Mouse (Mus musculus): Measurements from ENCODE around the gene Ccdc92b.
A peak's percentile ranks its signal among the peaks of the same experiment; 100 is the strongest.
"Not testable (repeated sequence)": the region's sequence is repeated elsewhere in the genome, so short reads cannot be mapped to it uniquely, and the experiment has no call there.

Ccdc92b gene

GRCm38 (mm10) chr11:74619201-74619955 is at the start of gene Ccdc92b:
Ccdc92b (plus strand) TSS chr11:74619605.
- peak; percentile 94 for DNase-seq

DNA sequence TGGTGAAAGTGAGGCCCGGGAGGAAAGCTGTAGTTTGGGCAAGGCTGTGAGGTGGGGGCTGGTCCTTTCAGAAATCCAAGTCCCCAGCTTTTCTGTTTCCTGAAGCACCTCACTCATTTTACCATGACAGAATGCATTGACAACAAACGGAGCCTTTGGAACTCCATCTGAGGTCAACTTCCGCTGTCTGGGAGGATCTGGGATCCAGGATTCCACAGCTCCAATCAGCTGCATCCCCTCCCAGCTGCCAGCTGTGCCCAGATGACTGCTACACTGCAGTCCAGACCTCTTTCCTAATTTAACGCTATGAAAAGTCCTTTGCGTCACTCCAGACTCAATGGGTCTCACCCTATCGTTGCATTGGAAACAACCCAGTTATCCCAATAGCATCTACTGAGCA is 49.7 kb upstream of the Ccdc92b start:
- DNase-seq: no peak

- peak; percentile 97 for DNase-seq
Observed at GRCm38 (mm10) chr11:74572459-74573061, 46.8 kb upstream of the Ccdc92b start.

GRCm38 (mm10) chr11:74574768-74575434 is 44.5 kb upstream of the Ccdc92b start:
- DNase-seq: no peak

DNA sequence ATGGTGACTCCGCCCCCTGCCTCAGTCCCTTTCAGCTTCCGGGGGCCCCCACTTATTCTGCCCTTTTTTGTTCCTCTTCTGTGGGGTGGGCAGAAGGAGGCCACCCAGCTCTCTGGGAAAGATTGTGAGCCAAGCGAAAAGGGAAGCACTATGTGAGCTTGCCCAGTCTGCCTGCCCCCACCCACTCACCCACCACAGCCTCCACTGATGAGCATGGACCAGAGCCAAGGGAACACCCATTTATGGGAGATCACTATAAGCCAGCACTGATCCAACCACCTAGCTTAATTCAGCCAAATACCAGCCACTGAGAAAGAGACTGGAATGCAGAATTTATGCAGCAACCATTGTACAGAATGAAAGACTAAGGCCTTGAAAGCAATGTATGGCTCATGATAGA is 43.5 kb upstream of the Ccdc92b start:
- peak; percentile 95 for DNase-seq

DNA sequence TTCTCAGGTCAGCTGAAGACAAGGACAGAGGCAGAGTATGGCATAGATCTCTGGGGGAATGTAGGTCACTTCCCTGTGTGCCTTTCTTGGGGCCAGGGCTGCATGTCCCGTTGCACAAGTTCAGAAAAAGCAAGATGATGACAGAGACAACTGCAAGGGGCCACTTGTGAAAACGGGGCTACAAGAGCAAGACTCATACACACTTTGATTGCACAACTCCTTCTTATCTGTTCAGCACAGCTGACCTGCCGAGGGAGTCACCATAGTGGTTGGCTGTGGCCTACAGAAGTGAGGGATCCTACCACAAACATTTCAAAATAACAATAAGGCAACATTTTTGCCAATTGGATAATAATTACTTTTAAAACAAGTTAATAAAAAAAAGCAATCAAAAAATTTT is 42.3 kb upstream of the Ccdc92b start:
- no peak for DNase-seq

DNA sequence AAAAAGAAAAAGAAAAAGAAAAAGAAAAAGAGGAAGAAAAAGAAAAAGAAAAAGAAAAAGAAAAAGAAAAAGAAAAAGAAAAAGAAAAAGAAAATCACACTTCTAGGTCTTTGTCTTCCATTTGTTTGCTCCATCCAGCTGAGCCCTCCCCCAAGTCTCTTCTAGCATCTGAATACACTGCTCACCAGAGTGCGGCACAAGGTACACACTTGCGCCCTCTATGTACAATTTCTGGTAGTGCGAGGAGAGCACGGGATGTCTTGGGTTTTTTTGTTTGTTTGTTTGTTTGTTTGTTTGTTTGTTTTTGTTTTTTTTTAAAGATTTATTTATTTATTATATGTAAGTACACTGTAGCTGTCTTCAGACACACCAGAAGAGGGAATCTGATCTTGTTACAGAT is 38.1 kb upstream of the Ccdc92b start:
- DNase-seq: not testable (repeated sequence)

DNA sequence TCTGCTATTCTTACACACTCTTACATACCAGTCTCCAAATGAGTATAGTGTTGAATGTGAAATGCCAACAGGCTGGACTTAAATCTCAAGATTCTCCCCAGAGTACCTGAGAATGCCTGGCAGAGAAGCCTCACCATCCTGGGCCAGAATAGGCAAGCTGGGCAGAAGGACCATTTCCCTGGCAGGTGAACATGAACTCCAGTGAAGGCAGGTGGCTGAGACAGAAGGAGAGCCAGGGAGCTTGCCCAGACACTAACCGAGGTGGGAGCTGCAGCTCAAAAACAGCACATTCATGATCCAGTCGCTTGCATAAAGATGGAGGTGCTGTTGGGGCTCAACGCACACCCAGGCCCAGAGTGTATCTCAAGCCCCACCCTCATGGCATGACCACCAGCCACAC is 36.9 kb upstream of the Ccdc92b start:
- no peak for DNase-seq

GRCm38 (mm10) chr11:74583824-74584349 is 35.5 kb upstream of the Ccdc92b start:
- DNase-seq: no peak

DNA sequence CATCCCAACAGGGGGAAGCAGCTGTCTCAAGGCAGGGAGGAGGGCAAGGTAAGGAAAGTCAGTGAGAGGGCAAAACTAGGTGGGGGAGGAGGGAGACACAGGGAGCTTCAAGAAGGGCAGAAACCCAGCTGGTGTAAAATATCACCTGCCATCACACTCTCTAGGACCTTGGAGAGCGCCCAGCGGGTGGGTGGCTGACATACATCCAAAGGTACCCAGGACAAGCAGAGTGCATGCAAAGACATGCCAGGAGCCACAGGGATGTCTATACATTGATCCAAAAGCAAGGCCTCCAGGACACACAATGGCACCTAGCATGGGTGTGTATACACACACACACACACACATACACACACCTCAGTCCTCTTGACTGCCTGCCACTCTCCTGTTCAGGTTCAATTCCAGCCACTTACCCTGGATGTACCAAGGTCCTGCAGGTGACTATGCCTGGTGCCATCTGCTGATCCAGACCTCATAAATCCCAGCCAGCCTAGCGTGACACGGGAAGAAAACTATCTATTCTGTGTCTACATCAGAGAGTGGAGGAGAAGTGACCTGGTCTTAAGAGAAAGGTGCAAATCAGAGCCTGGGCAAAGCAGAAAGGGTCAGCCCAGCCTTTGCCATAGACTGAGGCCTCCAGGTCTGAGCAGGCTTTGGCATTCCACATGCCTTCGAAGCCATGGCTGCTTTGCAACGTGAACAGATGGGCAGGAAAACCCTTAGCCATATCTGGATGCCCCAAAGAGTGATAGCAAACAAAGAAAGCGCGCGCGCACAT is 34.3 kb upstream of the Ccdc92b start:
- no peak for DNase-seq

GRCm38 (mm10) chr11:74586401-74586800 is 33.0 kb upstream of the Ccdc92b start:
- no peak for DNase-seq

GRCm38 (mm10) chr11:74589401-74590238 is 29.8 kb upstream of the Ccdc92b start:
- no peak for DNase-seq

- DNase-seq: no peak
Observed at GRCm38 (mm10) chr11:74590239-74590596, 29.2 kb upstream of the Ccdc92b start.

DNA sequence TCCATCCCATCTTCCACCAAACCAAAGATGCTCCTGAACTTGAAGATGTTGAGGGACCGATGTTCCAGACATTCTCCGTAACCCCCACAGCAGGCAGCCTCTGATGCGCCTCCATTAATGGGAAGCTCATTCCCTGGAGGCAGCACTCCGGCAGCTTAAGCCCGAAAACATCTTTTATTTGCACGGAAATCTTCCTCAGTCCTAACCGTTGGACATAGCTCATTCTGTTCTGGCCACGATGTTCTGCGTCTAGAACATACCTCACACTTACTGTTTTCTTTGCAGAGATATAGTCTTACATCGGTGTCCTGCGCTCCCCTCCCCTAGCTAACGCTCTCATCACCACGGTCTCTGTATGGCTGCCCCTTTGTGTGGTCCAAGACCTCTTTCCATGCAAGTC is 28.7 kb upstream of the Ccdc92b start:
- DNase-seq: no peak

GRCm38 (mm10) chr11:74592246-74592645 is 27.2 kb upstream of the Ccdc92b start:
- no peak for DNase-seq

DNA sequence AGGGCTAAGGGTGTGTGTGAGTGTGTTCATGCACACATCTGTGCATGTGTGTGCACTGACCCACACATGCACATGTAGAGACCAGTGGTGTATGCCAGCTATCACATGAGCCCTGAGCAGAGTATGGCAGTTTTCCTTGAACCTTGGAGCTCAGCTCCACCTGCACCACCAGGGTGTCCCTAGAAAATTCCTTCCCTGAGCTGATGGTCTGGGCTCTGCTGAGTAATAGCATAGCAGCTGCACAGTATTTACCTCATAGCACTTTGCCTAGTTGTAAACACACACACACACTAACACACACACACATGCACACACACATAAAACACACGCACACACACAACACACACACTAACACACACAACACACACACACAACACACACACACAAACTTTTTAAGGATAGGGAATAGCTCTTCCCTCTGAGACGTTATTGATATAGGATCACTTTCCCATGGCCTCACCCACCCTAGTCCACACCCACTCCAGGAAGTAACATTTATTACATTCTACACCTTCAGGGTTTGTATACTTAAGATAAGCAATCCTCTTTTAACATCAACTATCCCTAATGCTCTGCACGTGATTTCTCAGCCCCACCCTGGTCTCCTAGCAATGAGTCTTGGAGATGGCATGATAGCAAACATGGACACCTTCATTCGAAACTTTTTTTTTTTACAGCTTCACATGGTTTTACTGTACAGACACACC is 22.0 kb upstream of the Ccdc92b start:
- no peak for DNase-seq

DNA sequence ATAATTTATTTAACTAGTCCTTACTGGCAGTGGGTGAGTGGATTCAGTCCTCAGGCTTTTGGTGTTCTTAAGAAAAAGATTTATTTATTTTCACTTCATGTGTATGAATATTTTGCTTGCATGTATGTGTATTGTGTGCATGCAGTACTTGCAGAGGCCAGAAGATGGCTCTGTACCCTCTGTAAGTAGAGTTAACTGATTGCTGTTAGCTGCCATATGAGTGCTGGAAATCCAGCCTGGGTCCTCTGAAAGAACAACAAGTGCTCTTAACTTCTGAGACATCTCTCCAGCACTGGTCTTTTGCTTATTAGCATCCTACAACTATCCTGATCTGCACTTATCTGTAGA is 21.4 kb upstream of the Ccdc92b start:
- DNase-seq: no peak

GRCm38 (mm10) chr11:74602286-74602685 is 17.1 kb upstream of the Ccdc92b start:
- no peak for DNase-seq

DNA sequence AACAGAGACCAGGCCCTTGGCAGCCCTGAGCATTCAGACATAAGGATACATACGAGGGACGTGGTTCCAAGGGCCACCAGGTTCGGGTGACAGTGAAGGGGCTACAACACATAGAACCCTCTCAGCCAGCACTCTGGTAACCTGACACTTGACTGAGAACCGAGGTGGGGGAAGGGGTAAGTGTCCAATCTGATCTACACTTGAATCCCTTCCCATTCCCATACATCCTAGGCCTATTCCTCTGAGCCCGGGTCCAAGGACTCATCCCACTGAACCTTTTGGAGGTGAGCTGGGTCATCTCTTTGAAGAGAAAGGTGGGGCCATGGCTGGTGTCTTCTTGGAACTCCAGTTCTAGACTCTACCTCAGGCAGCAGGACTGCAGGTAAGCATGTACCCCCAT is 9.3 kb upstream of the Ccdc92b start:
- DNase-seq: no peak

DNA sequence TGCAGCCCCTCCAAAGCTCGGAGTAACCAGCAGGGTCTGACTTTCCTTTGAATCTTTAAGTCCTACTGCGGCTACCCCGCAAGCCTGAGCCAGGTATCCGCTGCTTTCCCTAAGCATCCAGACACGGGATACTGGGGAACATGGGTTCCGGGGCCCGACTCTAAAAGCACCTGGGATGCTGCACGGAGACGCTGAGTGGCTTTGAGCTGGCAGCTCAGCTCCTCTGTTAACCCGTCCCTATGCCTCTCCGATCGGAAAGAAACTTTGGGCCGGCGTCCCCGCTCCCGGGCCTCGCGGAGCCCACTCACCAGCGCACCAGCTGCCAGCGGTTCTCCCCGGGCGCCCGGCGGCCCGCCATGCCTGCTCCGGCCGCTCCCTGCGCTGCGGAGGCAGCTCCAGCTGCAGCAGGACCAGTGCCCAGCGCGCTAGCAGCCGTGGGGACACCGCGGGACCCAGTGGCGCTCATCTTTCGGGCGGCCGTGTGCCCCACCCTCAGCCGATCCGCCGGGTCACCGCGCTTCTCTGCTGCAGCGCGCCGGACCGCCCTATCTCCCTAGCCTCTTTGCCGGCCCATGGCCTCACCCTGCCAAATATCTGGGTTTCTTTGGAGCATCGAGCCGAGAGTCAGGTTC is 8.7 kb upstream of the Ccdc92b start, which contains the start of gene Rap1gap2:
Rap1gap2 (minus strand) TSS at position 371 of the 632 bp plus-strand sequence.
- DNase-seq: no peak

GRCm38 (mm10) chr11:74611437-74611836 is 8.0 kb upstream of the Ccdc92b start:
- no peak for DNase-seq
